Mouse (Mus musculus): ENCODE measurements around the gene Rcn3. TPM values are rescaled to one million over a fixed set of nuclear protein-coding genes. Genes with fewer than 3 reads are reported as not detected.

Gene Rcn3
- total RNA-seq, 2 experiments from 2014 or later = 5.3 to 6.0 TPM

Small RNAs within 50 kb of the gene (microRNA-seq; reads per million reads assigned to microRNA genes)
- gene Mir150 (1,648 to 1,684 reads per million in 2 experiments), gene Mir5121 (11.8 to 32.4 reads per million in 2 experiments)

Other genes with a start within 250 kb of the Rcn3 start
- gene Akt1s1, start 243.2 kb downstream of the Rcn3 start, total RNA-seq (2021) = 10 to 100 TPM; 78.5 to 79.1 TPM
- gene Tbc1d17, start 243.1 kb downstream of the Rcn3 start, total RNA-seq (2021) = 10 to 100 TPM; 61.6 to 72.9 TPM
- 10 to 100 TPM; 26.4 to 27.3 TPM for gene Pnkp, start 235.1 kb downstream of the Rcn3 start, total RNA-seq (2021)
- 100 to 1,000 TPM; 286 to 287 TPM for gene Ptov1, start 222.4 kb downstream of the Rcn3 start, total RNA-seq (2021)
- 10 to 100 TPM; 88.8 to 89.5 TPM for gene Med25, start 199.5 kb downstream of the Rcn3 start, total RNA-seq (2021)
- 10 to 100 TPM; 20.7 to 25.5 TPM for gene Fuz, start 196.1 kb downstream of the Rcn3 start, total RNA-seq (2021)
- 100 to 1,000 TPM; 325 to 334 TPM for gene Ap2a1, start 162.7 kb downstream of the Rcn3 start, total RNA-seq (2021)
- gene Tsks, start 149.0 kb downstream of the Rcn3 start, total RNA-seq (2021) = 1 to 10 TPM; 1.6 to 3.6 TPM
- gene Cpt1c, start 117.4 kb downstream of the Rcn3 start, total RNA-seq (2021) = 10 to 100 TPM; 89.3 to 95.9 TPM
- gene Prmt1, start 105.7 kb downstream of the Rcn3 start, total RNA-seq (2021) = 100 to 1,000 TPM; 140 to 163 TPM
- 10 to 100 TPM; 31.4 to 42.7 TPM for gene Irf3, start 94.6 kb downstream of the Rcn3 start, total RNA-seq (2021)
- gene Bcl2l12, start 93.5 kb downstream of the Rcn3 start, total RNA-seq (2021) = 1 to 10 TPM; 2.7 TPM
- 100 to 1,000 TPM; 161 to 163 TPM for gene Scaf1, start 75.9 kb downstream of the Rcn3 start, total RNA-seq (2021)
- gene Rras, start 74.3 kb downstream of the Rcn3 start, total RNA-seq (2021) = 10 to 100 TPM; 12.0 to 13.8 TPM
- 10 to 100 TPM; 59.1 to 65.5 TPM for gene Prr12, start 39.3 kb downstream of the Rcn3 start, total RNA-seq (2021)
- gene Nosip, start 29.8 kb downstream of the Rcn3 start, total RNA-seq (2021) = 10 to 100 TPM; 48.5 to 53.0 TPM
- 1 to 10 TPM; 7.3 to 7.6 TPM for gene Prrg2, start 29.5 kb downstream of the Rcn3 start, total RNA-seq (2021)
- 10 to 100 TPM; 22.7 to 24.1 TPM for gene Fcgrt, start 11.6 kb upstream of the Rcn3 start, total RNA-seq (2021)
- 100 to 1,000 TPM; 410 to 413 TPM for gene Rps11, start 32.2 kb upstream of the Rcn3 start, total RNA-seq (2021)
- gene Rpl13a, start 36.5 kb upstream of the Rcn3 start, total RNA-seq (2021) = 100 to 1,000 TPM; 630 to 639 TPM
- not detected for gene Gm45713, start 44.0 kb upstream of the Rcn3 start, total RNA-seq (2021)
- 1 to 10 TPM; 3.3 to 5.4 TPM for gene Flt3l, start 44.2 kb upstream of the Rcn3 start, total RNA-seq (2021)
- 10 to 100 TPM; 45.8 to 49.3 TPM for gene Pih1d1, start 62.1 kb upstream of the Rcn3 start, total RNA-seq (2021)
- gene Aldh16a1, start 62.4 kb upstream of the Rcn3 start, total RNA-seq (2021) = 10 to 100 TPM; 13.6 to 14.1 TPM
- 1,000 to 10,000 TPM; 1,365 to 1,520 TPM for gene Slc17a7, start 71.7 kb upstream of the Rcn3 start, total RNA-seq (2021)
- under 1 TPM in 1 of 2 experiments, not detected in 1; 0.18 TPM for gene Gfy, start 87.3 kb upstream of the Rcn3 start, total RNA-seq (2021)
- not detected for gene Pth2, start 88.8 kb upstream of the Rcn3 start, total RNA-seq (2021)
- gene Ccdc155, start 112.7 kb upstream of the Rcn3 start, total RNA-seq (2021) = 1 to 10 TPM; 5.2 to 5.3 TPM
- 10 to 100 TPM; 25.1 to 29.2 TPM for gene Dkkl1, start 119.9 kb upstream of the Rcn3 start, total RNA-seq (2021)
- 1 to 10 TPM; 2.8 to 5.5 TPM for gene Tead2, start 123.5 kb upstream of the Rcn3 start, total RNA-seq (2021)
- gene Cd37, start 146.9 kb upstream of the Rcn3 start, total RNA-seq (2021) = 1 to 10 TPM; 2.5 to 4.4 TPM
- 1 to 10 TPM; 1.6 to 1.9 TPM for gene Slc6a16, start 148.9 kb upstream of the Rcn3 start, total RNA-seq (2021)
- under 1 TPM in 1 of 2 experiments, not detected in 1; 0.23 TPM for gene Slc6a21, start 185.3 kb upstream of the Rcn3 start, total RNA-seq (2021)
- gene Trpm4, start 241.6 kb upstream of the Rcn3 start, total RNA-seq (2021) = 10 to 100 TPM; 13.2 to 24.9 TPM
- under 1 TPM; 0.23 to 0.94 TPM for gene Hrc, start 243.1 kb upstream of the Rcn3 start, total RNA-seq (2021)

All from left cerebral cortex, postnatal 25 days (tissue).